Mouse (Mus musculus): ENCODE data around the gene Ms4a13. TPM values are rescaled to one million over a fixed set of nuclear protein-coding genes. Genes with fewer than 3 reads are reported as not detected.

Ms4a13 gene
- total RNA-seq (2014; fragmentation: Nextera tagmentation) (not detected in 2 replicates), total RNA-seq (2017) (not detected in 2 replicates), polyA plus RNA-seq (2012) (not detected in 2 replicates)

DNA sequence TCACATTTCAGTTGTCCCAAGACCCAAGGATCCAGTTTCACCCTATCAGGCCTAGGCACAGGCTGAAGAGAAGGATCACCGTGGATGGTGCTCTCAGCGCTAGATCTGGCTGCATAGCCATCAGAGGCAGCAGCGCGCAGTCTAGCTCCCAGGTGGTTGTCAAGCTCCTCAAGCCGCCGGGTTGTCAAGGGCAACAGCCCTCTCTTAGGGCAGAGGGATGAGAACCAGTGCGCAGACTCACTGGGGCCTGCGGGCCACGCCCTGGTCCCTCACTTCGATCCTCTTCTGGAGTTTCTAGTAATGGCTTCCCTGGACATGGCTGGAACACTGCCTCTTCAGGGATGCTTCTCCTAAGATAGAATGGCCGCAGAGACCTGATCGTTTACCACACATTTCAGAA is at the start of gene Ms4a13:
TSS of gene Ms4a13 (minus strand) at position 192 of the 400 bp plus-strand sequence.
- peaks cover 3% of the 10 kb centered on the region; the same call in 1 of the 2 replicates for H3K27me3 ChIP-seq (ENCODE audit: insufficient read depth, low read length)
- DNase-seq (ENCODE audit: low spot score) (no peak), ATAC-seq (ENCODE audit: extremely low read depth, insufficient number of reproducible peaks, low FRiP score, poor library complexity, severe bottlenecking) (no peak)
- no peak within 1 kb of the TSS for H3K4me3 ChIP-seq (ENCODE audit: low read depth, low read length)
- H3K4me1 ChIP-seq (ENCODE audit: insufficient read depth, low read depth, low read length): no peaks in the 10 kb centered on the region
- TF ChIP-seq POLR2AphosphoS5 (IDR thresholded peaks at IDR 0.05; ENCODE audit: insufficient replicate concordance, low read depth, low read length): no peak
- TF ChIP-seq TAL1 (conservative IDR thresholded peaks at IDR 0.05; ENCODE audit: low read depth, low read length): no peak
- TF ChIP-seq CTCF (IDR thresholded peaks at IDR 0.05; ENCODE audit: low read depth, low read length): no peak
- TF ChIP-seq GATA2 (IDR thresholded peaks at IDR 0.05; ENCODE audit: borderline replicate concordance, low read depth, low read length): no peak
- H3K36me3 ChIP-seq (replicated peaks): no peaks in the 10 kb centered on the region
- H3K9me3 ChIP-seq (replicated peaks): no peaks in the 10 kb centered on the region

DNA sequence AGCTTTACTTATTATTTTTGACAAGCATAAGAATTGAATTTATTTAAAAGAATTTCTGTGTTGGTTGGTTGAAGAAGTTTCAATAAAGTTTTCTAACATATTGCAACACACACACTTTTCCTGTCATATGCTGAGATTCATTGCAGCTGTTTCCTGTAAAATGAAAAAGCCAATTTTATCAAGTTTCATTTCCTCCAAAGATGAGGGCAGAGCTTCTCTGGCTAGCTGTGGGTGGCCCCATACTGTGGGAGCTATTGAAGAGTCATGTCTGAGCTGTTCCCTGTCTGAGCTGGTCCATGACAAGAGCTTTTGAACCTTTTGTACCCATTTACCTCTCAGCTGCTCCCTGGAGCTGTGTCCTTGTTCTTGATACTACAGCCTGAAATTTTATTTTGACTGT is 47.7 kb upstream of the Ms4a13 start:
- no peak for DNase-seq (ENCODE audit: low spot score)
- ATAC-seq (ENCODE audit: extremely low read depth, insufficient number of reproducible peaks, low FRiP score, poor library complexity, severe bottlenecking): no peak
- no peaks in the 10 kb centered on the region for H3K27me3 ChIP-seq (ENCODE audit: insufficient read depth, low read length)
- TF ChIP-seq CTCF (IDR thresholded peaks at IDR 0.05; ENCODE audit: low read depth, low read length): no peak
- TF ChIP-seq GATA1 (IDR thresholded peaks at IDR 0.05; ENCODE audit: borderline replicate concordance, low read length): no peak
- TF ChIP-seq TAL1 (conservative IDR thresholded peaks at IDR 0.05; ENCODE audit: low read depth, low read length): no peak
- no peak overlapping the region for H3K4me3 ChIP-seq (ENCODE audit: low read depth, low read length)
- H3K4me1 ChIP-seq (ENCODE audit: insufficient read depth, low read depth, low read length): no peaks in the 10 kb centered on the region
- no peaks in the 10 kb centered on the region for H3K9me3 ChIP-seq (replicated peaks)
- no peaks in the 10 kb centered on the region for H3K36me3 ChIP-seq (replicated peaks)

DNA sequence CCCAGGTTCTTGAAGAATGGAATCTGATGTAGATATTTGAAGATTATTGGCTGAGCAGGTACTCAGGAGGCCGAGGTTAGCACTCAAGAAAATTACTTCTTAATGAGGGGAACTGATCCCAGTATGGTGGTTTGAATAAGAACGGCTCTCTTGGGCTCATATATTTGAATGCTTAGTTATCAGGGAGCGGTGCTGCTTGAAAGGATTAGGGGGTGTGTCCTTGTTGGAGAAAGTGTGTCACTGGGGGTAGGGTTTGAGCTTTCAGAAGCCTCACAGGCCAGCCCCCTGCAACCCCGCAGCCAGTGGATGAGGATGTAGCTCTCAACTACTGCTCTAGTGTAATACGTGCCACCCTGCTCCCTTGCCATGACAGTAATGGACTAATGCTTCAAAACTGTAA is 46.0 kb upstream of the Ms4a13 start:
- no peak for TF ChIP-seq GATA1 (IDR thresholded peaks at IDR 0.05; ENCODE audit: borderline replicate concordance, low read length)
- TF ChIP-seq TAL1 (conservative IDR thresholded peaks at IDR 0.05; ENCODE audit: low read depth, low read length): no peak
- no peak for TF ChIP-seq CTCF (IDR thresholded peaks at IDR 0.05; ENCODE audit: low read depth, low read length)
- no peak for TF ChIP-seq GATA2 (IDR thresholded peaks at IDR 0.05; ENCODE audit: borderline replicate concordance, low read depth, low read length)
- no peak for TF ChIP-seq POLR2AphosphoS5 (IDR thresholded peaks at IDR 0.05; ENCODE audit: insufficient replicate concordance, low read depth, low read length)
- no peak overlapping the region for H3K4me3 ChIP-seq (ENCODE audit: low read depth, low read length)
- ATAC-seq (ENCODE audit: extremely low read depth, insufficient number of reproducible peaks, low FRiP score, poor library complexity, severe bottlenecking): no peak
- no peaks in the 10 kb centered on the region for H3K4me1 ChIP-seq (ENCODE audit: insufficient read depth, low read depth, low read length)
- no peaks in the 10 kb centered on the region for H3K27me3 ChIP-seq (ENCODE audit: insufficient read depth, low read length)
- no peaks in the 10 kb centered on the region for H3K36me3 ChIP-seq (replicated peaks)
- no peak for DNase-seq (ENCODE audit: low spot score)
- no peaks in the 10 kb centered on the region for H3K9me3 ChIP-seq (replicated peaks)

DNA sequence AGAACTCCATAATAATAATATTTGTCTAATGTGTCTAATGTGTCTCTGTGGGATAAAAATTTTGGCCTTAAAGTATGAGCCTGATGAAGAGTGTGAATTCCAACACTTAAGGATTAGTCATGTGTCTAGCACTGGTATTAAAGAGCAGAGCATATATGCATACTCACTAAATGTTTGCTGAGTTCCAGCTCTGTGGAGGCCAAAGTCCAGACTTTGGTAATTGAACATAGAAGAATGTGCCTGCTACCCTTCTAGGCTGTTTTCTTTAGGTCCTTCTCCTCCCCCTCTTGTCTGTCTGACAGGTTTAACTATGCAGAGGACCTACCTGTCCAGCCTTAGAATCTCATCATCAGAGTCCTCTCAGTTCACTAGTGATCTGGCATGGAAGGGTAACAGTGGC is 39.3 kb upstream of the Ms4a13 start:
- no peak for ATAC-seq (ENCODE audit: extremely low read depth, insufficient number of reproducible peaks, low FRiP score, poor library complexity, severe bottlenecking)
- H3K27me3 ChIP-seq (ENCODE audit: insufficient read depth, low read length): no peaks in the 10 kb centered on the region
- no peak overlapping the region for H3K4me3 ChIP-seq (ENCODE audit: low read depth, low read length)
- DNase-seq (ENCODE audit: low spot score): no peak
- H3K4me1 ChIP-seq (ENCODE audit: insufficient read depth, low read depth, low read length): no peaks in the 10 kb centered on the region
- TF ChIP-seq POLR2AphosphoS5 (IDR thresholded peaks at IDR 0.05; ENCODE audit: insufficient replicate concordance, low read depth, low read length) (no peak), CTCF (IDR thresholded peaks at IDR 0.05; ENCODE audit: low read depth, low read length) (no peak), GATA1 (IDR thresholded peaks at IDR 0.05; ENCODE audit: borderline replicate concordance, low read length) (no peak), TAL1 (conservative IDR thresholded peaks at IDR 0.05; ENCODE audit: low read depth, low read length) (no peak), GATA2 (IDR thresholded peaks at IDR 0.05; ENCODE audit: borderline replicate concordance, low read depth, low read length) (no peak)
- no peaks in the 10 kb centered on the region for H3K36me3 ChIP-seq (replicated peaks)
- no peaks in the 10 kb centered on the region for H3K9me3 ChIP-seq (replicated peaks)

DNA sequence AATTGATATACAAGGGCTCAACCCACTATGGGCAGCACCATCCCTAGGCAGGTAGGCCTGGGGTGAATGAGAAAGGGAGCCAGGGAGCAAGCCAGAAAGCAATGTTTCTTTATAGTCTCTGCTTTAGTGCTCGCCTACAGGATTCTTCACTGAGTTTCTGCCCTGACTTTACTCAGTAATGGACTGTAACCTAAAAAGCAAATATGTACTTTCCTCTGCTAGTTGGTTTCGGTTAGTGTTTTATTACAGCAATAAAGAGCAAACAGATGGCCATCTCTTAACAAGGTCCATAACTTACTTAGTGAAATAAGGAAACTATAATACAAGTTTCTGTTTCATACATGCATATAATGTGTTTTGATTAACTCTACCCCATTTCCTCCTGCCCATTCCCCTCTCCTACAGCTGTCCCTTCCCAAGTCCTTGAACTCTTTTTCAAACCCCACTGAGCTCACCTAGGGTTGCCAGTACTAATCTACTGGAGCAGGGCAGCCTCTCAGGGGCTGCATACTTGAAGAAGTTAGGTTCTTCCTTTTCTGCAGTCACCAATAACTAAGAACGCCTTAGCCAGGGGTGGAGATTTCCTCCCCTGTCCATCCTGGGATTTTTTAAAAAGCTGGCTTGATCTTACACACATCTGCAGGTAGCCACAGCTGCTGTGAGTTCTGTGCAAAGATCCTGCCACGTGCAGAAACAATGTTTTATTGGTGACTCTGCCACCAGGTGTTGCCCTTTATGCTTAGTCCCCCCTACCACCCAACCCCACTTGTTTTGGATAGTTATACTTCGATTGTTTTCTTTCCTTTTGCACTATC is 38.6 kb upstream of the Ms4a13 start:
- Histone ChIP-seq H3K9me3 (replicated peaks) (no peaks in the 10 kb centered on the region), H3K4me3 (ENCODE audit: low read depth, low read length) (no peak overlapping the region), H3K27me3 (ENCODE audit: insufficient read depth, low read length) (no peaks in the 10 kb centered on the region), H3K36me3 (replicated peaks) (no peaks in the 10 kb centered on the region), H3K4me1 (ENCODE audit: insufficient read depth, low read depth, low read length) (no peaks in the 10 kb centered on the region)
- DNase-seq (ENCODE audit: low spot score) (no peak), ATAC-seq (ENCODE audit: extremely low read depth, insufficient number of reproducible peaks, low FRiP score, poor library complexity, severe bottlenecking) (no peak)
- no peak for TF ChIP-seq TAL1 (conservative IDR thresholded peaks at IDR 0.05; ENCODE audit: low read depth, low read length)
- TF ChIP-seq CTCF (IDR thresholded peaks at IDR 0.05; ENCODE audit: low read depth, low read length): no peak
- no peak for TF ChIP-seq GATA1 (IDR thresholded peaks at IDR 0.05; ENCODE audit: borderline replicate concordance, low read length)
- no peak for TF ChIP-seq GATA2 (IDR thresholded peaks at IDR 0.05; ENCODE audit: borderline replicate concordance, low read depth, low read length)
- TF ChIP-seq POLR2AphosphoS5 (IDR thresholded peaks at IDR 0.05; ENCODE audit: insufficient replicate concordance, low read depth, low read length): no peak

DNA sequence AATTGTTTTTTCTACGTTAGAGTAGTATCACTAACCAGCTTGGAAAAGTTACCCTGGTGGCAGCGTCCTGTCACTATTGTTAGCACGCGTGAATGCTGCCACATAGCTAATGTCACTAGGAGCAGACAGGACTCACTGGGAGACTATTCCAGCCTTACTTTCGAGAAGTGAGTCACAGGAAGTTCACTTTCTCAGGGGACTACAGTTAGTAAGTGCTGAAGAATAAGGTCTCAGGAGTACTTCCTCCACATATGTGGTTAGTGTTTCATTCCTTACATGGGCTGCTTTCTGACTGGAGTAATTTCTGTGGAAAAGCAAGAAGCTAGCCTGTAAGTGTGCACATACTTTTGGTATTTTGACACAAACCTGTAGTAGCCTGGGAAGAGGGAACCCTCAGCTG is 37.7 kb upstream of the Ms4a13 start:
- Histone ChIP-seq H3K9me3 (replicated peaks) (no peaks in the 10 kb centered on the region), H3K4me3 (ENCODE audit: low read depth, low read length) (no peak overlapping the region), H3K27me3 (ENCODE audit: insufficient read depth, low read length) (no peaks in the 10 kb centered on the region), H3K36me3 (replicated peaks) (no peaks in the 10 kb centered on the region), H3K4me1 (ENCODE audit: insufficient read depth, low read depth, low read length) (no peaks in the 10 kb centered on the region)
- ATAC-seq (ENCODE audit: extremely low read depth, insufficient number of reproducible peaks, low FRiP score, poor library complexity, severe bottlenecking): no peak
- no peak for DNase-seq (ENCODE audit: low spot score)
- TF ChIP-seq GATA1 (IDR thresholded peaks at IDR 0.05; ENCODE audit: borderline replicate concordance, low read length): no peak
- TF ChIP-seq GATA2 (IDR thresholded peaks at IDR 0.05; ENCODE audit: borderline replicate concordance, low read depth, low read length): no peak
- no peak for TF ChIP-seq CTCF (IDR thresholded peaks at IDR 0.05; ENCODE audit: low read depth, low read length)

All from G1E (cell line).